8 mouse cellular contexts compared by ENCODE assay signal in genomic region chr3:97888168-97888901, GRCm38 (mm10). TPM values are rescaled to one million over a fixed set of nuclear protein-coding genes. Genes with fewer than 3 reads are reported as not detected.
DNase-seq lines count a peak whose midpoint lies in the region; ATAC-seq lines count a peak whose summit lies in the region.

Gene Pde4dip (minus strand): TSS chr3:97888707.

- H3K27ac ChIP-seq in kidney, embryonic 16.5 days (ENCODE audit: low read length) = no peak within 1 kb of the TSS
- peak within 1 kb of the TSS; percentile 72 for H3K27ac ChIP-seq in forebrain, embryonic 10.5 days
- H3K27ac ChIP-seq in heart, embryonic 16.5 days (ENCODE audit: low read length) = no peak within 1 kb of the TSS
- peak within 1 kb of the TSS; percentile 86 for H3K27ac ChIP-seq in midbrain, embryonic 15.5 days

- no peaks in the 10 kb centered on the region for H3K9me3 ChIP-seq in kidney, embryonic 16.5 days (ENCODE audit: low read length)
- no peaks in the 10 kb centered on the region for H3K9me3 ChIP-seq in forebrain, embryonic 10.5 days
- H3K9me3 ChIP-seq in heart, embryonic 16.5 days (replicated peaks; ENCODE audit: control insufficient read depth, low read length) = no peaks in the 10 kb centered on the region
- H3K9me3 ChIP-seq in midbrain, embryonic 15.5 days = no peaks in the 10 kb centered on the region

- DNase-seq in kidney, adult 11 months = no peak
- DNase-seq in adrenal gland, postnatal 4 days (ENCODE audit: low spot score in 2 of 2) = no peak
- DNase-seq in forebrain, embryonic 10.5 days (ENCODE audit: extremely low spot score, low spot score) = peak; percentile 38
- DNase-seq in layer of hippocampus, postnatal 25 days (ENCODE audit: extremely low spot score in 1 of 2, low spot score in 1 of 2) = peak; percentile 57 to 69
- DNase-seq in spleen, postnatal 36 days (ENCODE audit: low spot score in 2 of 2) = no peak

- H3K4me1 ChIP-seq in kidney, embryonic 16.5 days (ENCODE audit: insufficient read depth, low read length) = peaks cover 9% of the 10 kb centered on the region
- H3K4me1 ChIP-seq in forebrain, embryonic 10.5 days = peaks cover 13% of the 10 kb centered on the region
- H3K4me1 ChIP-seq in heart, embryonic 16.5 days (ENCODE audit: control insufficient read depth, insufficient read depth, low read length) = peaks cover 4% of the 10 kb centered on the region; the same call in 1 of the 2 replicates
- peaks cover 4% of the 10 kb centered on the region; the same call in 1 of the 2 replicates for H3K4me1 ChIP-seq in midbrain, embryonic 15.5 days

- WGBS in kidney, embryonic 16.5 days = 2% methylated on average over 44 of the region's 44 CpGs
- 1% methylated on average over 43 of the region's 44 CpGs for WGBS in forebrain, embryonic 10.5 days
- 2% methylated on average over 44 of the region's 44 CpGs for WGBS in heart, embryonic 16.5 days
- 1% methylated on average over 44 of the region's 44 CpGs for WGBS in midbrain, embryonic 15.5 days

- H3K4me3 ChIP-seq in kidney, embryonic 16.5 days (ENCODE audit: low read length) = peak within 1 kb of the TSS; percentile 50
- H3K4me3 ChIP-seq in forebrain, embryonic 10.5 days = peak within 1 kb of the TSS; percentile 64
- H3K4me3 ChIP-seq in heart, embryonic 16.5 days (ENCODE audit: low read length) = peak within 1 kb of the TSS; percentile 48
- peak within 1 kb of the TSS; percentile 68 for H3K4me3 ChIP-seq in midbrain, embryonic 15.5 days

- peak within 1 kb of the TSS; percentile 45 for H3K9ac ChIP-seq in kidney, embryonic 16.5 days (replicated peaks; ENCODE audit: low read length)
- H3K9ac ChIP-seq in heart, embryonic 16.5 days (ENCODE audit: low read length) = peak within 1 kb of the TSS; percentile 45
- H3K9ac ChIP-seq in midbrain, embryonic 15.5 days = peak within 1 kb of the TSS; percentile 82

- peak within 1 kb of the TSS; percentile 87 for H3K4me2 ChIP-seq in kidney, embryonic 16.5 days (replicated peaks; ENCODE audit: low read depth, low read length)
- H3K4me2 ChIP-seq in heart, embryonic 16.5 days (ENCODE audit: low read depth, low read length) = peak within 1 kb of the TSS; percentile 73
- peak within 1 kb of the TSS; percentile 76 for H3K4me2 ChIP-seq in midbrain, embryonic 15.5 days

- H3K27me3 ChIP-seq in kidney, embryonic 16.5 days (ENCODE audit: insufficient read depth, low read length) = peaks cover 44% of the 10 kb centered on the region
- peaks cover 46% of the 10 kb centered on the region for H3K27me3 ChIP-seq in forebrain, embryonic 10.5 days (ENCODE audit: poor library complexity, severe bottlenecking)
- peaks cover 53% of the 10 kb centered on the region for H3K27me3 ChIP-seq in heart, embryonic 16.5 days (ENCODE audit: control insufficient read depth, insufficient read depth, low read length)
- peaks cover 5% of the 10 kb centered on the region; the same call in 1 of the 2 replicates for H3K27me3 ChIP-seq in midbrain, embryonic 15.5 days (replicated peaks)

- ATAC-seq in kidney, embryonic 16.5 days (ENCODE audit: low FRiP score, low TSS enrichment) = no peak
- ATAC-seq in heart, embryonic 16.5 days (replicated peaks; ENCODE audit: extremely low read depth, insufficient read depth, low FRiP score) = no peak
- peak; percentile 81 for ATAC-seq in midbrain, embryonic 15.5 days (replicated peaks)

- H3K36me3 ChIP-seq in kidney, embryonic 16.5 days (ENCODE audit: insufficient read depth, low read length) = no peaks in the 10 kb centered on the region
- no peaks in the 10 kb centered on the region for H3K36me3 ChIP-seq in forebrain, embryonic 10.5 days (replicated peaks)
- H3K36me3 ChIP-seq in heart, embryonic 16.5 days (ENCODE audit: control insufficient read depth, insufficient read depth) = no peaks in the 10 kb centered on the region
- H3K36me3 ChIP-seq in midbrain, embryonic 15.5 days (replicated peaks) = no peaks in the 10 kb centered on the region

RNA-seq across cellular contexts. Expression of gene Pde4dip, which starts in this region (rescaled TPM):
- polyA plus RNA-seq in kidney, embryonic 16.5 days (2015; fragmentation: Nextera tagmentation; extraction: Ambion mirVana) = 27.5 and 28.1 TPM in 2 replicates
- total RNA-seq in adrenal gland, postnatal 4 days (2021) = 10 to 100 TPM; 43.0 to 64.5 TPM
- 18.5 and 18.7 TPM in 2 replicates for polyA plus RNA-seq in forebrain, embryonic 10.5 days (2016; fragmentation: Nextera tagmentation; extraction: Ambion mirVana)
- 115 and 117 TPM in 2 replicates for polyA plus RNA-seq in heart, embryonic 16.5 days (2015; fragmentation: Nextera tagmentation; extraction: Ambion mirVana)
- total RNA-seq in layer of hippocampus, postnatal 25 days (2021) = 100 to 1,000 TPM; 219 to 249 TPM
- polyA plus RNA-seq in midbrain, embryonic 15.5 days (2015; fragmentation: Nextera tagmentation; extraction: Ambion mirVana) = 69.7 and 75.7 TPM in 2 replicates

Comparison
In these comparisons a context has a peak if more than half of its experiments do, and no peak if none do; other contexts are left out.
1. H3K27ac ChIP-seq: peak in forebrain, embryonic 10.5 days (single experiment) and midbrain, embryonic 15.5 days (single experiment); none in kidney, embryonic 16.5 days (single experiment) and heart, embryonic 16.5 days (single experiment).
2. DNase-seq: peak in forebrain, embryonic 10.5 days (single experiment) and layer of hippocampus, postnatal 25 days (2 of 2); none in kidney, adult 11 months (single experiment), adrenal gland, postnatal 4 days (0 of 2) and spleen, postnatal 36 days (0 of 2).
3. Peak in every context shown above with its lines, with median percentiles within 50 percentile points of each other: H3K4me2 ChIP-seq, H3K4me3 ChIP-seq and H3K9ac ChIP-seq.